Mouse (Mus musculus) E14TG2a.4 (cell line): Measurements from ENCODE around the gene Prom1.

Experiments
- H3K27me3 ChIP-seq: 2 replicates; pipeline ENCODE4 v1.6.1; 2014; ENCODE audit warnings: low read length, control low read depth; ENCODE audit not compliant: insufficient read depth
- H3K36me3 ChIP-seq: 2 replicates; pipeline ENCODE4 v1.6.1; 2014; ENCODE audit warnings: low read length, control low read depth; ENCODE audit not compliant: insufficient read depth
- H3K4me1 ChIP-seq: replicated peaks from 2 replicates; pipeline ENCODE4 v1.6.1; 2014; ENCODE audit warnings: low read depth, low read length, control low read depth
- H3K4me3 ChIP-seq: replicated peaks from 2 replicates; pipeline ENCODE4 v1.5.1; 2014; ENCODE audit warnings: mild to moderate bottlenecking, low read length
- H3K9me3 ChIP-seq: 2 replicates; pipeline ENCODE4 v1.6.1; 2014; ENCODE audit warnings: low read length, control low read depth
- CTCF ChIP-seq: conservative IDR thresholded peaks from 2 replicates; pipeline ENCODE4 v1.5.1; 2014; ENCODE audit warnings: low read length
- NANOG ChIP-seq: IDR thresholded peaks from 2 replicates; pipeline ENCODE4 v1.6.1; 2014; ENCODE audit warnings: borderline replicate concordance, low read length, mixed read lengths
- POU5F1 ChIP-seq: IDR thresholded peaks from 2 replicates; pipeline ENCODE4 v1.6.1; 2014; ENCODE audit warnings: low read length, borderline replicate concordance

Gene Prom1

GRCm38 (mm10) chr5:43976821-43977561 is 124.8 kb downstream of the Prom1 start:
- no peak for TF ChIP-seq POU5F1
- TF ChIP-seq NANOG: no peak
- no peak for TF ChIP-seq CTCF
- no peak overlapping the region for H3K4me3 ChIP-seq

GRCm38 (mm10) chr5:43974166-43974565 is 127.7 kb downstream of the Prom1 start:
- Histone ChIP-seq H3K36me3 (peaks cover 8% of the 10 kb centered on the region), H3K27me3 (peaks cover 45% of the 10 kb centered on the region), H3K4me1 (peaks cover 3% of the 10 kb centered on the region), H3K4me3 (no peak overlapping the region), H3K9me3 (peaks cover 34% of the 10 kb centered on the region)
- no peak for TF ChIP-seq POU5F1
- TF ChIP-seq CTCF: no peak
- no peak for TF ChIP-seq NANOG

More at GRCm38 (mm10) chr5:43976821-43977561, 124.8 kb downstream of the Prom1 start:
- peaks cover 9% of the 10 kb centered on the region; the same call in 1 of the 2 replicates for H3K9me3 ChIP-seq
- H3K36me3 ChIP-seq: peaks cover 17% of the 10 kb centered on the region
- H3K27me3 ChIP-seq: peaks cover 21% of the 10 kb centered on the region
- peaks cover 30% of the 10 kb centered on the region for H3K4me1 ChIP-seq

- Histone ChIP-seq H3K4me1 (peaks cover 7% of the 10 kb centered on the region), H3K9me3 (peaks cover 34% of the 10 kb centered on the region), H3K36me3 (no peaks in the 10 kb centered on the region), H3K4me3 (no peak overlapping the region), H3K27me3 (peaks cover 57% of the 10 kb centered on the region)
- TF ChIP-seq NANOG: no peak
- no peak for TF ChIP-seq CTCF
- TF ChIP-seq POU5F1: no peak
Measured at GRCm38 (mm10) chr5:43971156-43971555, 130.7 kb downstream of the Prom1 start.

GRCm38 (mm10) chr5:43970532-43970931 is 131.3 kb downstream of the Prom1 start:
- Histone ChIP-seq H3K27me3 (peaks cover 59% of the 10 kb centered on the region), H3K4me1 (peaks cover 7% of the 10 kb centered on the region), H3K4me3 (no peak overlapping the region), H3K9me3 (peaks cover 31% of the 10 kb centered on the region), H3K36me3 (no peaks in the 10 kb centered on the region)
- no peak for TF ChIP-seq POU5F1
- no peak for TF ChIP-seq NANOG
- TF ChIP-seq CTCF: no peak

GRCm38 (mm10) chr5:43968634-43969033 is 133.2 kb downstream of the Prom1 start:
- TF ChIP-seq POU5F1 (no peak), CTCF (no peak), NANOG (peak; percentile 60)
- Histone ChIP-seq H3K4me3 (no peak overlapping the region), H3K27me3 (peaks cover 64% of the 10 kb centered on the region), H3K4me1 (peaks cover 7% of the 10 kb centered on the region), H3K36me3 (no peaks in the 10 kb centered on the region), H3K9me3 (peaks cover 45% of the 10 kb centered on the region)

GRCm38 (mm10) chr5:43961056-43961455 is 140.8 kb downstream of the Prom1 start:
- H3K4me3 ChIP-seq: no peak overlapping the region
- 0 out of 2 replicates have a peak, but pooled peaks cover 10% of the 10 kb centered on the region for H3K27me3 ChIP-seq
- H3K9me3 ChIP-seq: peaks cover 51% of the 10 kb centered on the region
- no peaks in the 10 kb centered on the region for H3K36me3 ChIP-seq
- TF ChIP-seq CTCF (no peak), POU5F1 (no peak), NANOG (no peak)
- no peaks in the 10 kb centered on the region for H3K4me1 ChIP-seq

- H3K4me3 ChIP-seq: no peak overlapping the region
- no peaks in the 10 kb centered on the region for H3K36me3 ChIP-seq
- 0 out of 2 replicates have a peak, but pooled peaks cover 2% of the 10 kb centered on the region for H3K27me3 ChIP-seq
- peaks cover 46% of the 10 kb centered on the region for H3K9me3 ChIP-seq
- TF ChIP-seq CTCF (no peak), NANOG (no peak), POU5F1 (no peak)
- no peaks in the 10 kb centered on the region for H3K4me1 ChIP-seq
Measured at GRCm38 (mm10) chr5:43959884-43960440, 141.9 kb downstream of the Prom1 start.

GRCm38 (mm10) chr5:43953241-43953640 is 148.6 kb downstream of the Prom1 start:
- H3K4me1 ChIP-seq: peaks cover 16% of the 10 kb centered on the region
- no peaks in the 10 kb centered on the region for H3K36me3 ChIP-seq
- H3K27me3 ChIP-seq: 0 out of 2 replicates have a peak, but pooled peaks cover 2% of the 10 kb centered on the region
- no peak for TF ChIP-seq CTCF
- TF ChIP-seq NANOG: no peak
- TF ChIP-seq POU5F1: no peak
- H3K4me3 ChIP-seq: no peak overlapping the region
- peaks cover 8% of the 10 kb centered on the region; the same call in 1 of the 2 replicates for H3K9me3 ChIP-seq
